Mouse (Mus musculus) right cerebral cortex, adult 18-20 months (tissue): ENCODE data around the gene Abcc4.

Experiments used
- DNase-seq: peaks from one replicate; pipeline ENCODE4 v3.0.0; 2022; ENCODE audit warnings: mixed read lengths

Abcc4 gene

DNA sequence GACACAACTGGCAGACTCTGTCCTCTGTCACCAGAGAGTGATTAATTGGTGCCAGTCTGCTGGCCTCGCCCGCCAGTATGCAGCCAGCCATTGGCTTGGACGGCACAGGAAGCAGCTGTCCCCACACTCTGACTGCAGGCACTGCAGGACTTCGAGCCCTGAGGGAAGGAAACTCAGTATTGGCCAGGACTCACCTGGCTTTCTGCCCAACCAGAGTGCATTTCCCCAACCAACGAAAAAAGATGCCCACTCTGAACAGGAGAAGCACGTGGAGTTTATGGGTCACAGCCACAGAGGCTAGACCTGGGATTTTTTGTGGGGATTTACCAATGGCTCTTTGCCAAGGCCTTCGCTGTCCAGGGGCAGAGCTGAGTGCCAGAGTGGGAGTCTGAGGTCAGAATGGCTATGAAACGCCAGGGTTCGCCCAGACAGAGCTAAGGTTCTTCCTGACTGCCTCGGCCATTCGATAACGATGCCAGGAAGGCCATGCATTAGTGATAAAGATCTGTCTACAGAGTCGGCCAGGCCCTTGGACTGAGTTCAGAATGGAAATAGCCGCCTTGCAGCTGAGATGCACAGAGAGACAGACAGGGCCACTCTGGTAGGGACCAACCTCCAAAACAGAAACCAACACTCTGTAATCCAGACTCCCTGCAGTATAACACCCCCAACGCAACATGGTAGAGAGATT is 70.4 kb downstream of the Abcc4 start:
- peak; percentile 36 for DNase-seq

DNA sequence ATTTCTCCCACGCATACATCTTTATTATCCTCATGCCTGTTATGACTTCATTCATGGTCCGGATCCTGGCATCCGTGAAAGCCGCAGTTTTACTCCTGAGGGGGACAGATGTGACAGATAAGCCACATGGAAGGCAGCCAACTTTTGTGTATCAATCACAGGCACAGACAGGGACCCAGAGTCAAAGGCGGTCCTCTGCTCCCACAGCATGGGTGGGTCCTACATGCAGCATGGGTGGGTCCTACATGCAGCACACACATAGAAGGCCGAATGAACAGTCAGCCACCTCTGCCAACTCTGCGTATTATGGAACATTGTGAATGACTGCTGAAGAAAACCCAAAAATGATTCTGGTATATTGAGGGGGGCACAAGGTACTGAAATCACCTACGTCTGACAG is 76.4 kb downstream of the Abcc4 start:
- DNase-seq, result no peak

- no peak for DNase-seq
These were observed 84.6 kb downstream of the Abcc4 start for GRCm38 (mm10) chr14:118621449-118621789.

- DNase-seq, result no peak
These were observed 85.1 kb downstream of the Abcc4 start for GRCm38 (mm10) chr14:118620773-118621448.

DNA sequence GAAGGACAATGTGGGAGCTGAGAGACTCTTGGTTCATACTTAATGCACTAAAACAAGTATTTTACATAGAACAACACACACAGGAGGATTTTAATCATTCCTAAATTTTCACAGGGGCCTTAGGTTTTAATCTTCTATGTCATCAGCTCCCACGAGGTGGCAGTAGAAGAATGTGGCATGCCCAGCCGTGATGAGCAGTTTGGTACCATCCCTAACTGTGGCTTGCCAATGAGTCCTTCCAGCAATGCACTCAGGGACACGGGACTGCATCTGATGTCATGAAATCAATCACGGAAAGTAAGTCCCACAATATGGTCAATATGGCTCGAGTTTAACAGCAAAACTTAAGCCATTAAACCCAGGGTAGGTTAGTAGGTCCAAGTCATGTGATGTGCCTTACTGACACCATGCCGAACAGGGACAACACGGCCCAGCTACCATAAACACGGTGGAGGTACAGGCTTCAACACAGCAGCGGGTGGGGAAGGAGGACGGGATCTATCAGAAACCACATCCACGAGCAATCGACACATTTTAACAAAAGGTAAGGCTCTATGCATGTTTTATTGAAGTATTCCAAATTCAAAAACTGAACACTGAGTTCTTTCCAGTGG is 89.2 kb downstream of the Abcc4 start:
- DNase-seq, result peak; percentile 72

DNA sequence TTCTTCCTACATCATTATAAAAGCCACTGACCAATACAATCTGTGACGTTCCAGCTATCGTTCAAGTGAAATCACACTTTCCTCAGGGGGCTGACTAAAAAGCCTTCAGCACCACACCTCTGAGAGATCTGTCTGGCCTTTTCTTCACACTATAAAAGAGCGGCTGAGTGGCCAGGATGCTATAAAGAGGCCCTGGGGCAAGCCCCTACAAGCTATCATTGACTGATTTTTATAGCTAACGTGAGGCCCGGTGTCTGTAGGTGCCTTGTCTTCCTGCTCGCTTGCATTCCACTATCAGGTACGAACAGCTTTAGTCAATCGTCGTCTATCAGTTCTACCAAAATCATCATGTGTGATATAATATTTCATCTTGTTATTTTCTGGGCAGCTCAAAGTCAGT is 92.3 kb downstream of the Abcc4 start:
- DNase-seq, result no peak

GRCm38 (mm10) chr14:118611714-118612113 is 94.3 kb downstream of the Abcc4 start:
- DNase-seq, result no peak

DNA sequence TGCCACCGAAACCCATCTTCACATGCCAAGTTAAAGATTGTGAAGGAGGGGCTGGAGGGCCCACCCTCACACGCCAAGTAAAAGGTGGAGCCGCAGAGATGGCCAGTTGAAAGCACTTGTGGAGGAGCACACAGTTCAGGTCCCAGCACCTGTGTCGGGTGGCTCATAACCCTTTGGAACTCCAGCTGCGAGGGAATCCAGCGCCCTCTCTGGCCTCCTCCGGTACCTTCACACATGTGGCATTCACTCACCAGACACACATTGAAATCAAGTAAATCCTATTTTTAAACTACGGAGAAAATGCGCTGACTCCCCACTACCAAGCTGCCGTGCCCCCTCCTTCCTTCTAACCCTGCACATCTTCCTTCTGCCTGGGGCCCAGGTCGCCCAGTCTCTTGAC is 95.2 kb downstream of the Abcc4 start:
- no peak for DNase-seq

DNA sequence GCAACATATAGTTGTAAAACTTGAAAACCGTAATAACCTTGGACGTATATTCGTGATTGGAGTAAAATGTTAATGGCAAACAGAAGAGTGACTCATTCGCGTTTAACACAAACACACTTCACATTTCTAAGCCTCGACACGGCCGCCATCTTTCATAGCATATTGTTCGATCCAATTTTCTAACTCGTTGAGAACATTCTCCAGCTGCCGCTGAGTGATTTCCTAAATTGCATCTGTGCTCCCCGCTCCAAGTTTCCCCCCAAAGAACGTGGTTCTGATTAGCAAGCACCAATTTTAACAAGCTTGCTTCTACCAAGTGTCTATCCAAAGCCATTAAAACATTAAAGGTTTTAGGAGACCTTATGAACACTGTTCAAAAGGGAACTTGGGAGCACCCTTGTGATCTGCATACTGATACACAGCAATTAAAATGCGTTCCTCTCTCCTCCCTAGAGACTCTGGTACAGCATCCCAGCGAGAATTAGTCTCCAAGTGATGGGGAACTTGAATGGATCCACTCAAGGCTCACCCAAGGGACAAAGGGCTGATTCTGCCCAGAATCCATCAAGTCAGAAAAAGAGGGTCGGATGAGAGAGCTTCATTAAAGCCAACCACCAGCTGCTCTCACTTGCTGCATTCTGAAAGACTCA is 97.1 kb downstream of the Abcc4 start:
- peak; percentile 17 for DNase-seq

GRCm38 (mm10) chr14:118608317-118608716 is 97.7 kb downstream of the Abcc4 start:
- DNase-seq, result no peak

DNA sequence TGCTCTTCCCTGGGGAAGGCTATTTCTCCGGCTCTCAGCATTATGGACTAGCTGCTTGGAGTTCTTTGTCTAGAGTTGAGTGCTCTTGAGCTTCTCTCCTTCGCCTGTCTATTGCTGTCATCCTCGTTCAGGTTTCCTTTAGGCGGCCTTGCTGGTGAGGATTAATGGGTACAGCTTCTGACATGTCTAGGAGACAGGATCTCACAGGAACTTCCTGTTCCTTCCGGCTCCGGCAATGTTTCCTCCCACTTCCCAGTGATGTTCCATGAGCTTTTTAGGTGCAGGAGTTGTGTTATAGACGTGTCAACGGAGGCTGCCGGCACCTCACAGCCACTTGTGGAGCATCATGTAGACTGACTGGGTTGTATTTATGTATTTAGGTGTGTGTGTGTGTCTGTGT is 99.5 kb downstream of the Abcc4 start:
- no peak for DNase-seq

DNA sequence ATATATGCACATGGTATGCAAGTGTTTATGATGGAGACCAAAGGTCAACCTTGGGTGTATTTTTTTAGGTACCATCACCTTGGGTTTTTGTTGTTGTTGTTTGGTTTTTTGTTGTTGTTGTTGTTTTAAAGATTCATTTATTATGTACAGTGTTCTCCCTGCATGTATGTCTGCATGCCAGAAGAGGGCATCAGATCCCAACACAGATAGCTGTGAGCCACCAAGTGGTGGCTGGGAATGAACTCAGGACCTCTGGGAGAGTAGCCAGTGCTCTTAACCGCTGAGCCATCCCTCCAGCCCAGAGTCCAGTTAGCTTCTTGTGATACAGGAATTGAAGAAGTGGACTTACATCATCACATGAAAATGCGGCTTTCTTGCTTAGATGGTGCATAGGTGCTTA is 101.1 kb downstream of the Abcc4 start:
- DNase-seq, result no peak

GRCm38 (mm10) chr14:118602031-118602430 is 104.0 kb downstream of the Abcc4 start:
- DNase-seq, result no peak

- no peak for DNase-seq
These were observed 105.3 kb downstream of the Abcc4 start for GRCm38 (mm10) chr14:118600746-118601145.

- no peak for DNase-seq
These were observed 107.3 kb downstream of the Abcc4 start for GRCm38 (mm10) chr14:118598757-118599156.

GRCm38 (mm10) chr14:118594463-118594862 is 111.6 kb downstream of the Abcc4 start:
- no peak for DNase-seq

- DNase-seq, result peak; percentile 70
These were observed 114.3 kb downstream of the Abcc4 start for GRCm38 (mm10) chr14:118591477-118592403.

DNA sequence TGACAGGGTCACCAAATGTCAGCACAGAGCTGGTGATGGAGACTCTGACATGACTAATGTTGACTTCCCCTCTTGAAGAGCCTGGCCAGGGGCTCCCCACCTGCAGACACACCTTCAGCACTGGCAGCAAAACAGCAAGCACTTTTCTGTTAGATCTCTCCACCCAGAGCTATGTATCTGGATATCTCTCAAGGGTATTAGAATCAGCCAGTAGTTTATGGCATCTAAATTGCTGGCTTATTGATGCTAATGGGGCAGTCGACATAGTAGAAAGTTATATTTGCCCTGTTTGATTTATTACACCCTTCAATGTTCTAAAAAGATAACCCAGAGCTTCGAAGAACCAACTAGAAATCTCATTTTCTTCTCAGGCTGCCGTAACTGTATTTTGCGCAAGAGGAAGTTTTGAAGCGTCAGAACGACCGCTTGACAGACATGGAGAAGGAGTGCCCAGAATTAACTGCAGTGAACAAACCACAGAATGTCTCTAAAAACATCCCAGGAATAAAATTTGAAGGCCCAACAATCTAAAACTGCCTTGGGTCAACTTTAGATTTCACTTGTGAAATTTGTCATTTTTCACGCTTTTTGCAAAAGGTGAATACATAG is 123.6 kb downstream of the Abcc4 start:
- DNase-seq, result no peak

DNA sequence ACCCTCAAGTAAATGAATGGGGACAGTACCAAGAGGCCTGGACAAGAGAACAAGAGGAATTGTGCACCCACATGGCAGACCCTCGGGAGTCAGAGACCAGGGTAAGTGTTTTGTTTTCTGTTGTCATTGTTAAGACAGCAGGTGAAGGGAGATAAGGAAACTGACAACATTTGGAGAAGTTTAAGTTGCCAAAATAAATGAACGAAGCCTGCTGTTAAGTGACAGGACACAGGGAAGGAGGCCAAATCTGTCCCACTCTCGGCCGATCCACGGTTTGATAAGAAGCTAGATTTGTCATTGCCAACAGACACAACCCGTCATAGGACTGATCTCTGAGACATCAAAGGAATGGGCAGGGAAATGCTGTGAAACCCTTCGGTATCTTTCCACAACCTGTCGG is 124.3 kb downstream of the Abcc4 start:
- no peak for DNase-seq

- DNase-seq, result no peak
These were observed 126.8 kb downstream of the Abcc4 start for GRCm38 (mm10) chr14:118579013-118579728.

DNA sequence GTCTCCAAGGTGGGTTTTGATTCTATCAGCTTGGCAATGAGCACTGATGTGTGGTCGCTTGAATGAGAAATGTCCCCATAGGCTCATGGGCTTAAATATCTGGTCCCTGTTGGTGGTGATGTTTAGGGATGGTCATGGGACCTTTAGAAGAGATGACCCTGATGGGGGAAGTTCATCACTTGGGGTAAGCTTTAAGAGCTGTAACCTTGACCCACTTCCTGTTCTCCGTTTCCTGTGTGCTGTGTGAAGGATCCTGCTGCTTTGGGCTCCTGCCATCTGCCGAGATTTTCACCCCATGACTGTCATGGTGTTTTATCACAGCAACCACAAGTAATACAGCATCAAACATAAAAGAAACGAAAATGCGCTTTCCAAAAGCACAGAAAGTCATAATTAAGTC is 128.1 kb downstream of the Abcc4 start:
- no peak for DNase-seq
